Mouse (Mus musculus) heart, adult 2 months (tissue): ENCODE data around the gene Ehd2.

Experiments
- CTCF ChIP-seq: fragments of 200-600 bp; IDR thresholded peaks from 2 replicates; pipeline ENCODE4 v1.8.1; 2022; ENCODE audit warnings: antibody characterized with exemption, mild to moderate bottlenecking, moderate library complexity
- POLR2A ChIP-seq: fragments of 200-500 bp; IDR thresholded peaks from 2 replicates; pipeline ENCODE4 v1.6.1; 2011; ENCODE audit warnings: mild to moderate bottlenecking, low read depth, low read length, control low read depth; ENCODE audit not compliant: insufficient read depth

- peak; percentile 20; the same call in 1 of the 2 replicates for TF ChIP-seq POLR2A
- no peak for TF ChIP-seq CTCF
Observed at GRCm38 (mm10) chr7:15947653-15948260, 19.6 kb downstream of the Ehd2 start.
